Mouse (Mus musculus): ENCODE measurements around the gene Entpd8. TPM values are rescaled to one million over a fixed set of nuclear protein-coding genes. Genes with fewer than 3 reads are reported as not detected.

Gene Entpd8
- polyA plus RNA-seq, 1 experiment from 2014 or later: not detected

- Histone ChIP-seq H3K9ac (ENCODE audit: low read depth, low read length) (no peak overlapping the region), H3K4me1 (ENCODE audit: control insufficient read depth, insufficient read depth, low read length) (peaks cover 13% of the 10 kb centered on the region)
Observed at GRCm38 (mm10) chr2:25131601-25132000, 51.5 kb downstream of the Entpd8 start.

More at GRCm38 (mm10) chr2:25131601-25132000, 51.5 kb downstream of the Entpd8 start:
- H3K4me3 ChIP-seq (ENCODE audit: low read depth, low read length): no peak overlapping the region
- H3K4me2 ChIP-seq: no peak overlapping the region
- no peaks in the 10 kb centered on the region for H3K27me3 ChIP-seq (ENCODE audit: control insufficient read depth, insufficient read depth, low read length)
- WGBS (ENCODE audit: insufficient replicate concordance): 60% methylated on average over 9 of the region's 9 CpGs
- no peak for ATAC-seq (replicated peaks; ENCODE audit: insufficient number of reproducible peaks, low FRiP score, low TSS enrichment)
- H3K36me3 ChIP-seq (ENCODE audit: control insufficient read depth, insufficient read depth, low read length): no peaks in the 10 kb centered on the region
- H3K27ac ChIP-seq (ENCODE audit: low read depth, low read length): no peak overlapping the region
- H3K9me3 ChIP-seq (replicated peaks; ENCODE audit: control insufficient read depth, low read length): no peaks in the 10 kb centered on the region

Small RNA genes within 50 kb of the gene (microRNA-seq; reads per million reads assigned to microRNA genes)
- gene Gm24328 (ENCODE audit: borderline number of aligned reads) (not detected), gene Mir7664 (ENCODE audit: borderline number of aligned reads) (not detected)

Other genes starting within 250 kb of the Entpd8 start
- 51.2 and 53.8 TPM in 2 replicates for gene Ehmt1, start 160.7 kb upstream of the Entpd8 start, polyA plus RNA-seq (2014; fragmentation: Nextera tagmentation; extraction: Ambion mirVana)
- 10.3 and 12.3 TPM in 2 replicates for gene Arrdc1, start 145.1 kb upstream of the Entpd8 start, polyA plus RNA-seq (2014; fragmentation: Nextera tagmentation; extraction: Ambion mirVana)
- gene Zmynd19, start 130.5 kb upstream of the Entpd8 start, polyA plus RNA-seq (2014; fragmentation: Nextera tagmentation; extraction: Ambion mirVana): 12.5 and 19.7 TPM in 2 replicates
- 17.2 and 22.0 TPM in 2 replicates for gene Dph7, start 117.9 kb upstream of the Entpd8 start, polyA plus RNA-seq (2014; fragmentation: Nextera tagmentation; extraction: Ambion mirVana)
- gene Mrpl41, start 105.2 kb upstream of the Entpd8 start, polyA plus RNA-seq (2014; fragmentation: Nextera tagmentation; extraction: Ambion mirVana): 123 and 137 TPM in 2 replicates
- gene Pnpla7, start 104.3 kb upstream of the Entpd8 start, polyA plus RNA-seq (2014; fragmentation: Nextera tagmentation; extraction: Ambion mirVana): 6.9 and 8.1 TPM in 2 replicates
- gene Nsmf, start 25.9 kb upstream of the Entpd8 start, polyA plus RNA-seq (2014; fragmentation: Nextera tagmentation; extraction: Ambion mirVana): 32.9 and 37.7 TPM in 2 replicates
- 0.10 TPM in 1 of 2 replicates, not detected in the other for gene Noxa1, start 14.8 kb downstream of the Entpd8 start, polyA plus RNA-seq (2014; fragmentation: Nextera tagmentation; extraction: Ambion mirVana)
- 4.5 and 4.8 TPM in 2 replicates for gene Nrarp, start 100.5 kb downstream of the Entpd8 start, polyA plus RNA-seq (2014; fragmentation: Nextera tagmentation; extraction: Ambion mirVana)
- 5.9 and 8.3 TPM in 2 replicates for gene Tor4a, start 116.6 kb downstream of the Entpd8 start, polyA plus RNA-seq (2014; fragmentation: Nextera tagmentation; extraction: Ambion mirVana)
- 62.9 and 69.0 TPM in 2 replicates for gene Nelfb, start 131.2 kb downstream of the Entpd8 start, polyA plus RNA-seq (2014; fragmentation: Nextera tagmentation; extraction: Ambion mirVana)
- gene Stpg3, start 134.3 kb downstream of the Entpd8 start, polyA plus RNA-seq (2014; fragmentation: Nextera tagmentation; extraction: Ambion mirVana): not detected in 2 replicates
- 0.44 TPM in 1 of 2 replicates, not detected in the other for gene Fam166a, start 138.4 kb downstream of the Entpd8 start, polyA plus RNA-seq (2014; fragmentation: Nextera tagmentation; extraction: Ambion mirVana)
- 449 and 481 TPM in 2 replicates for gene Tubb4b, start 144.4 kb downstream of the Entpd8 start, polyA plus RNA-seq (2014; fragmentation: Nextera tagmentation; extraction: Ambion mirVana)
- not detected in 2 replicates for gene Slc34a3, start 154.1 kb downstream of the Entpd8 start, polyA plus RNA-seq (2014; fragmentation: Nextera tagmentation; extraction: Ambion mirVana)
- gene Rnf224, start 156.5 kb downstream of the Entpd8 start, polyA plus RNA-seq (2014; fragmentation: Nextera tagmentation; extraction: Ambion mirVana): 0.42 TPM in 1 of 2 replicates, not detected in the other
- 5.2 and 7.1 TPM in 2 replicates for gene Rnf208, start 162.0 kb downstream of the Entpd8 start, polyA plus RNA-seq (2014; fragmentation: Nextera tagmentation; extraction: Ambion mirVana)
- gene Cysrt1, start 162.1 kb downstream of the Entpd8 start, polyA plus RNA-seq (2014; fragmentation: Nextera tagmentation; extraction: Ambion mirVana): not detected in 2 replicates
- gene AL732309.1, start 166.6 kb downstream of the Entpd8 start, polyA plus RNA-seq (2014; fragmentation: Nextera tagmentation; extraction: Ambion mirVana): 2.5 and 2.9 TPM in 2 replicates
- 12.9 and 16.0 TPM in 2 replicates for gene Tmem203, start 175.1 kb downstream of the Entpd8 start, polyA plus RNA-seq (2014; fragmentation: Nextera tagmentation; extraction: Ambion mirVana)
- 3.3 TPM in 2 replicates for gene Tprn, start 182.3 kb downstream of the Entpd8 start, polyA plus RNA-seq (2014; fragmentation: Nextera tagmentation; extraction: Ambion mirVana)
- 156 and 175 TPM in 2 replicates for gene Ssna1, start 192.1 kb downstream of the Entpd8 start, polyA plus RNA-seq (2014; fragmentation: Nextera tagmentation; extraction: Ambion mirVana)
- 73.0 and 76.1 TPM in 2 replicates for gene Anapc2, start 192.2 kb downstream of the Entpd8 start, polyA plus RNA-seq (2014; fragmentation: Nextera tagmentation; extraction: Ambion mirVana)
- not detected in 2 replicates for gene Tmem210, start 207.8 kb downstream of the Entpd8 start, polyA plus RNA-seq (2014; fragmentation: Nextera tagmentation; extraction: Ambion mirVana)
- not detected in 2 replicates for gene Lrrc26, start 209.6 kb downstream of the Entpd8 start, polyA plus RNA-seq (2014; fragmentation: Nextera tagmentation; extraction: Ambion mirVana)
- 0.96 and 1.1 TPM in 2 replicates for gene Grin1, start 238.9 kb downstream of the Entpd8 start, polyA plus RNA-seq (2014; fragmentation: Nextera tagmentation; extraction: Ambion mirVana)

Measured in heart, embryonic 11.5 days (tissue).